Mouse (Mus musculus) hindbrain, postnatal 0 days (tissue): ENCODE results near the gene Elobl. TPM values are rescaled to one million over a fixed set of nuclear protein-coding genes. Genes with fewer than 3 reads are reported as not detected.

ENCODE experiments used
- ATAC-seq: fragments of 200-750 bp; cut with Nextera tagmentation; 2 replicates; pipeline ENCODE4 v1.8.0; 2017; ENCODE audit warnings: mild to moderate bottlenecking, moderate TSS enrichment, moderate library complexity
- DNase-seq: peaks from one replicate; pipeline ENCODE4 v3.0.0-alpha.2; 2015; ENCODE audit warnings: low spot score
- H3K27ac ChIP-seq: fragments of 300-500 bp; sonication (generic); 2 replicates; pipeline ENCODE4 v1.5.1; 2014; ENCODE audit warnings: mild to moderate bottlenecking
- H3K27me3 ChIP-seq: fragments of 300-500 bp; sonication (generic); 2 replicates; pipeline ENCODE4 v1.6.1; 2014; ENCODE audit warnings: low read length, mixed read lengths; ENCODE audit not compliant: insufficient read depth
- H3K36me3 ChIP-seq: fragments of 300-500 bp; sonication (generic); 2 replicates; pipeline ENCODE4 v1.6.1; 2014; ENCODE audit warnings: low read length, mixed read lengths; ENCODE audit not compliant: insufficient read depth
- H3K4me1 ChIP-seq: fragments of 300-500 bp; sonication (generic); 2 replicates; pipeline ENCODE4 v1.6.1; 2014; ENCODE audit warnings: antibody characterized with exemption, low read length, mixed read lengths; ENCODE audit not compliant: insufficient read depth
- H3K4me2 ChIP-seq: fragments of 300-500 bp; sonication (generic); 2 replicates; pipeline ENCODE4 v1.6.1; 2014; ENCODE audit warnings: low read depth, mild to moderate bottlenecking, low read length, moderate library complexity, mixed read lengths
- H3K4me3 ChIP-seq: fragments of 300-500 bp; sonication (generic); 2 replicates; pipeline ENCODE4 v1.5.1; 2014; ENCODE audit warnings: low read length
- H3K9ac ChIP-seq: fragments of 300-500 bp; sonication (generic); replicated peaks from 2 replicates; pipeline ENCODE4 v1.6.1; 2014; ENCODE audit warnings: mild to moderate bottlenecking, low read length, moderate library complexity, mixed read lengths
- H3K9me3 ChIP-seq: fragments of 300-500 bp; sonication (generic); 2 replicates; pipeline ENCODE4 v1.6.1; 2016; ENCODE audit warnings: low read length, mixed read lengths
- CTCF ChIP-seq: IDR thresholded peaks from 2 replicates; pipeline ENCODE4 v1.5.1; 2016; ENCODE audit warnings: antibody characterized with exemption, control low read depth, low read depth
- WGBS: fragments of 180-500 bp; shearing (Covaris S2); extraction: QIAGEN DNeasy Blood & Tissue Kit; methylation state at CpG from one replicate; pipeline ENCODE4 v1.1.7; 2014; 5-methylcytosine and 5-hydroxymethylcytosine counted together
- polyA plus RNA-seq: library from polyadenylated mRNA; unstranded; fragments of >200 nt; fragmentation: Nextera tagmentation; extraction: Ambion mirVana; gene quantifications from 2 replicates; pipeline ENCODE4 v1.2.1, GENCODE M21; 2015
- total RNA-seq: library from RNA; depleted of rRNA; stranded (reverse); fragments of >200 nt; gene quantifications from 2 replicates; pipeline ENCODE4 v1.2.3, GENCODE M21; 2014

The Elobl gene
- total and polyA plus RNA-seq, 2 experiments from 2014 or later, result not detected

GRCm38 (mm10) chr11:88953582-88953981 is 13.1 kb downstream of the Elobl start:
- 93% methylated on average over 3 of the region's 3 CpGs for WGBS
- peaks cover 5% of the 10 kb centered on the region for H3K36me3 ChIP-seq
- no peaks in the 10 kb centered on the region for H3K9me3 ChIP-seq
- 0 out of 2 replicates have a peak overlapping the region, but pooled peaks have one; percentile 5 for H3K4me2 ChIP-seq
- H3K27ac ChIP-seq, result no peak overlapping the region
- H3K4me1 ChIP-seq, result peaks cover 7% of the 10 kb centered on the region; the same call in 1 of the 2 replicates
- no peak for DNase-seq
- H3K4me3 ChIP-seq, result no peak overlapping the region
- ATAC-seq, result no peak
- TF ChIP-seq CTCF, result no peak
- H3K27me3 ChIP-seq, result no peaks in the 10 kb centered on the region
- no peak overlapping the region for H3K9ac ChIP-seq

GRCm38 (mm10) chr11:88952117-88952516 is 14.6 kb downstream of the Elobl start:
- no peak overlapping the region for H3K4me3 ChIP-seq
- no peak for DNase-seq
- no peak overlapping the region for H3K9ac ChIP-seq
- 94% methylated on average over 5 of the region's 5 CpGs for WGBS
- H3K36me3 ChIP-seq, result peaks cover 5% of the 10 kb centered on the region
- peaks cover 7% of the 10 kb centered on the region; the same call in 1 of the 2 replicates for H3K4me1 ChIP-seq
- no peak overlapping the region for H3K4me2 ChIP-seq
- H3K27me3 ChIP-seq, result no peaks in the 10 kb centered on the region
- ATAC-seq, result no peak
- no peaks in the 10 kb centered on the region for H3K9me3 ChIP-seq
- TF ChIP-seq CTCF, result no peak
- no peak overlapping the region for H3K27ac ChIP-seq

GRCm38 (mm10) chr11:88951576-88951975 is 15.2 kb downstream of the Elobl start:
- H3K4me3 ChIP-seq, result no peak overlapping the region
- no peak for TF ChIP-seq CTCF
- no peak overlapping the region for H3K27ac ChIP-seq
- H3K36me3 ChIP-seq, result peaks cover 5% of the 10 kb centered on the region
- WGBS, result 98% methylated on average over 2 of the region's 2 CpGs
- no peak overlapping the region for H3K9ac ChIP-seq
- no peak for ATAC-seq
- H3K4me1 ChIP-seq, result peaks cover 7% of the 10 kb centered on the region; the same call in 1 of the 2 replicates
- H3K4me2 ChIP-seq, result no peak overlapping the region
- no peaks in the 10 kb centered on the region for H3K9me3 ChIP-seq
- no peak for DNase-seq
- H3K27me3 ChIP-seq, result no peaks in the 10 kb centered on the region

- no peak for TF ChIP-seq CTCF
- WGBS, result 89% methylated on average over 13 of the region's 13 CpGs
- no peak overlapping the region for H3K4me2 ChIP-seq
- peaks cover 9% of the 10 kb centered on the region for H3K36me3 ChIP-seq
- no peak overlapping the region for H3K9ac ChIP-seq
- H3K4me1 ChIP-seq, result peaks cover 7% of the 10 kb centered on the region; the same call in 1 of the 2 replicates
- no peak overlapping the region for H3K27ac ChIP-seq
- ATAC-seq, result no peak
- no peak overlapping the region for H3K4me3 ChIP-seq
- no peaks in the 10 kb centered on the region for H3K9me3 ChIP-seq
- no peak for DNase-seq
- H3K27me3 ChIP-seq, result no peaks in the 10 kb centered on the region
Measured at GRCm38 (mm10) chr11:88950640-88951250, 16.0 kb downstream of the Elobl start.

GRCm38 (mm10) chr11:88949802-88950639 is 16.7 kb downstream of the Elobl start:
- DNase-seq (no peak), ATAC-seq (no peak)
- Histone ChIP-seq H3K27ac (no peak overlapping the region), H3K36me3 (peaks cover 11% of the 10 kb centered on the region), H3K9ac (no peak overlapping the region), H3K27me3 (no peaks in the 10 kb centered on the region), H3K9me3 (no peaks in the 10 kb centered on the region), H3K4me3 (no peak overlapping the region), H3K4me1 (peaks cover 7% of the 10 kb centered on the region; the same call in 1 of the 2 replicates), H3K4me2 (no peak overlapping the region)
- no peak for TF ChIP-seq CTCF
- WGBS, result 89% methylated on average over 8 of the region's 8 CpGs

GRCm38 (mm10) chr11:88948896-88949295 is 17.8 kb downstream of the Elobl start:
- Histone ChIP-seq H3K4me3 (no peak overlapping the region), H3K4me2 (no peak overlapping the region), H3K9ac (no peak overlapping the region), H3K4me1 (peaks cover 3% of the 10 kb centered on the region; the same call in 1 of the 2 replicates), H3K9me3 (no peaks in the 10 kb centered on the region), H3K27ac (no peak overlapping the region), H3K27me3 (no peaks in the 10 kb centered on the region), H3K36me3 (peaks cover 21% of the 10 kb centered on the region)
- WGBS, result 75% methylated on average over 8 of the region's 8 CpGs
- ATAC-seq (no peak), DNase-seq (no peak)
- TF ChIP-seq CTCF, result no peak
